Mouse (Mus musculus) lung, adult 2 months (tissue): ENCODE results near the gene Klhl32. TPM values are rescaled to one million over a fixed set of nuclear protein-coding genes. Genes with fewer than 3 reads are reported as not detected.

Source experiments
- DNase-seq: peaks from one replicate; pipeline ENCODE4 v3.0.0; 2022
- H3K4me1 ChIP-seq: fragments of 200-500 bp; 2 replicates; pipeline ENCODE4 v1.6.1; 2011; ENCODE audit warnings: low read length; ENCODE audit not compliant: control insufficient read depth, insufficient read depth
- H3K4me3 ChIP-seq: fragments of 200-500 bp; replicated peaks from 2 replicates; pipeline ENCODE3; 2011; ENCODE audit warnings: low read depth, mild to moderate bottlenecking, control low read depth, low read length; ENCODE audit errors: extremely low read depth
- CTCF ChIP-seq: fragments of 200-500 bp; IDR thresholded peaks from 2 replicates; pipeline ENCODE4 v1.5.1; 2011; ENCODE audit warnings: mild to moderate bottlenecking, low read length, control low read depth; ENCODE audit not compliant: insufficient read depth
- POLR2A ChIP-seq: fragments of 200-500 bp; IDR thresholded peaks from 2 replicates; pipeline ENCODE4 v1.6.1; 2011; ENCODE audit warnings: low read depth, mild to moderate bottlenecking, control low read depth, low read length, borderline replicate concordance; ENCODE audit errors: extremely low read depth
- WGBS: fragments of 180-500 bp; shearing (Covaris S2); methylation state at CpG from one replicate; pipeline ENCODE4 v1.1.7; 2018; 5-methylcytosine and 5-hydroxymethylcytosine counted together
- polyA plus RNA-seq: library from polyadenylated mRNA; depleted of rRNA; stranded (reverse); fragments of >200 nt; gene quantifications from 2 replicates; pipeline ENCODE4 v1.2.3, GENCODE M21; 2012; rRNA removed

The Klhl32 gene
- polyA plus RNA-seq, 1 experiment, result 1.1 TPM

DNA sequence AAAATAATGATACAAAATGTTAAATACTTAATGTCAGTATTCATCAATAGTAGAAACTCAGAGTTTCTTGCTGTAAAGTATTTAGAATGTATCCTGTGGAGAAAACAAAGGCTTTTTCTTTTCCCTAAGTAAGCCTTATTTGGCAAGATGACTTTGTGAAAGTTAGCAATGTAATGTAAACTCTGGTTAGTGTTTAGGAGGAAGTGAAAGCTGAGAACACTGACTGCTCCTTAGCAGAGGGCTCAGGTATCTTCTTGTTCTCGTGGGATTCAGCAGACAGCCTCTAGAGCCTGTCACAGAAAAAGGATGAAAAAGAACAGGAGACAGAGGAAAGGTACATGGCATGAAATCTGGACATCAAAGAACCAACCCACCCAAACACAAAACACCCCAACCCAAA, 268.6 kb downstream of the Klhl32 start:
- no peak for DNase-seq
- TF ChIP-seq POLR2A (no peak), CTCF (no peak)
- Histone ChIP-seq H3K4me1 (no peaks in the 10 kb centered on the region), H3K4me3 (no peak overlapping the region)
- WGBS, result 57% methylated on average over 1 of the region's 1 CpGs

DNA sequence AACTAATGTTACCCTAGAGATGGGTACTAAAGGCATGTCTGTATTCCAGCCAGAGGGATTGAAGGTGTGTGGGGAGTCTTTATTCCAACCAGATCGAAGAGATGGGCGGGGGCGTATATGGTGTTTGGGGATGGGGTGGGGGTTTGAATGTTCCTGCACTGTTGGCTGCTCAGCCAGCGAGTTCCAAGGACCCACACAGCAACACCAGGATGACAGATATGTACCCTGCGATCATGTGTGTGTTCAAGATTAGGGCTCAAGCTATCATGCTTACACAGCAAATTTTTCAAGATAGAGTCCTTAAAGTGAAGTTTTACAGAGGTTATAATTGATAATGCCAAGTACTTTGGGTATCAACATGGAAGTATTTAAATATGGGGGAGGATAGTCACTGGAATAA, 273.3 kb downstream of the Klhl32 start:
- TF ChIP-seq CTCF, result no peak
- no peak for TF ChIP-seq POLR2A
- Histone ChIP-seq H3K4me1 (no peaks in the 10 kb centered on the region), H3K4me3 (no peak overlapping the region)
- DNase-seq, result no peak
- 95% methylated on average over 5 of the region's 5 CpGs for WGBS

DNA sequence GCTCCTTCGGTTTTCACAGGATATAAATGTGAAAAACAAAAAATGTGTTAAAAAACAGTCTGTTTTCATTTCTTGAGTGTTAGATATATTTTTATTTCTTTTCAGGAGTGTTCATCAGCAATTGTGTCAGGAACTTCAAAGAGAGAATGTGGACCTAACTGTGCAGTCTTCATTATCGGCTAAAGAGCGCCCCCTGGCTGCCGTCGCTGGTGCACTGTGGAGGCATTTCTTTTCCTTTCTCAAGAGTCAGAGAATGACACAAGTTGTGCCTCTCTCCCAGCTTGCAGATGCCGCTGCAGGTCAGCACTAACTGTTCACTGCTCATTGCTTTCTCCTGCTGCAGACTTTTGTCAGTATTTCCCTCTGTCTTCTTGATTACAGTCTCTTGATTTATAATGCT, 276.6 kb downstream of the Klhl32 start:
- Histone ChIP-seq H3K4me1 (no peaks in the 10 kb centered on the region), H3K4me3 (no peak overlapping the region)
- WGBS, result 21% methylated on average over 6 of the region's 6 CpGs
- DNase-seq, result peak; percentile 66
- TF ChIP-seq CTCF, result peak; percentile 91
- TF ChIP-seq POLR2A, result no peak

DNA sequence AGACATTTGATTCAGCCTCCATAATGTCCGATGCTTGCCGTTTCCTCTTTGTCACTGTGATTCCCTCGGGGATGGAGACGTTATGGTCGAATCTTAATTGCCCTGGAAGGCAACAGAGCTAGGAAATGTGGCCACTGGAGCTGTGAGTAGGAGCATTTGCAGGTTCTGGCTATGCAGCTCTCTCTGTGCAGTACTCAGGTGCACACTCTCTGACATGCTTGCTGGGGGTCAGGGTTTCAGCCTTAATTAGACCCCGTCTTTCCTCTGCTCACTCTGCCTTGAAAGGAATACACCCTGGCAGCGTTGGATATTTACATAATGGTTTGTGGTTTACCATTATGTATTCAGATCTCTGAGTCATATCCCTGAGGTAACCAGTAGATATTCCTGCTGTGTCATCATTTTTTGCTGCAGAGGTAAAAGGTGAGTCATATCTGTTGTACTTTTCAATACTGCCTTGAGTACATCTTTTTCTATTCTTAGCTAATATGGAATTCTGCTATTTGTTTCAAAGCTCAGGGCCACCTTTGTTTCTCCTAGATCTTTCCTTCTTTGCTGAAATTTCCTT, 281.9 kb downstream of the Klhl32 start:
- Histone ChIP-seq H3K4me3 (no peak overlapping the region), H3K4me1 (no peaks in the 10 kb centered on the region)
- TF ChIP-seq POLR2A, result no peak
- DNase-seq, result no peak
- WGBS, result 86% methylated on average over 7 of the region's 7 CpGs

DNA sequence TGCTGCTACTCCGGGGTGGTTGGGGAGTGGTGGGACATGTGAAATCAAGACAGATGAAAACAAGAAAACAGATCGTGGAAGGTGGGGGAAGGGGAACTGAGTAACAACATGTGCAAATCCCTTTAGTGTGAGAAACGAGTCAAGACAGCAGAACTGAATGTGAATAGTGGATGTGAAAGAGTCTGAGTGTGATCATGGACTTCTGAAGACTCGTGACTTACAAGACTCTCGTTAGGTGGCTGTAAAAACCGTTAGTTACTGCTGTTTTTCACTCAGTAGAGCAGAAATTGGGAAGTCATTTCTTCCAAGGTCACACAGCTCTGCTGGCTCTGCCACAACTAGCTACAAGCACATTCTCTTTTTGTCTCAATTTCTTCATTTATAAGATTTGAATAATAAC, 282.9 kb downstream of the Klhl32 start:
- 70% methylated on average over 6 of the region's 6 CpGs for WGBS

More for the DNA sequence above, 282.9 kb downstream of the Klhl32 start:
- no peak for DNase-seq
- Histone ChIP-seq H3K4me1 (no peaks in the 10 kb centered on the region), H3K4me3 (no peak overlapping the region)
- TF ChIP-seq POLR2A (no peak), CTCF (no peak)

Other genes with a start within 250 kb of the Klhl32 start
- gene Ndufaf4, start 47.0 kb upstream of the Klhl32 start, polyA plus RNA-seq, result 1.8 and 2.0 TPM in 2 replicates
- gene Gpr63, start 115.3 kb upstream of the Klhl32 start, polyA plus RNA-seq, result 1.1 and 2.7 TPM in 2 replicates